Mouse (Mus musculus) kidney, postnatal 4 days (tissue): ENCODE measurements around the gene Psmb7.
A peak's percentile ranks its signal among the peaks of the same experiment; 100 is the strongest.

Experiments
- DNase-seq, 2 experiments: peaks; one replicate each; pipeline ENCODE4 v3.0.0; 2021; ENCODE audit warnings: mixed read lengths in 2 of 2

The Psmb7 gene

GRCm38 (mm10) chr2:38643625-38644427, at the start of gene Psmb7:
Psmb7 (minus strand) TSS chr2:38644087.
- DNase-seq = peak; percentile 91 to 96

DNA sequence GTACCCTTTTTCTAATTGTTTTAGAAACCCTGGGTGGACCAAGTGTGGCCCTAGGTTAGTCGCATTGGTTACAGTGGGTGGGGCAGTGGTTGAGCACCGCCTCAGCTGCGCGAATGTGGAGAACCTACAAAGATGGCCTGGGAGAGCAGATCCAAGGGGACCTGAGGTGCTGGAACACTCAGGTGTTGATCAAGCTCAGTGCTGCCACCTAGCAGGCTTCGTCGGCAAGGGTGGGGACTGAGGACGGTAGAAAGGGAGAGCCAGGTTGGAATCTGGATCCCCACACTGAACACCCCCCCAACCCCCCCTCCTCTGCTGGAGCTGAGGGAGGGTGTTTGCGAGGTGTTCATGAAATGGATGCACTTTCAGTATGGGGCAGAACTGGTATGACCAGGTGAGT, 47.7 kb upstream of the Psmb7 start:
- DNase-seq = peak; percentile 78 to 79

- DNase-seq = no peak
Observed at GRCm38 (mm10) chr2:38689881-38690280, 46.0 kb upstream of the Psmb7 start.

DNA sequence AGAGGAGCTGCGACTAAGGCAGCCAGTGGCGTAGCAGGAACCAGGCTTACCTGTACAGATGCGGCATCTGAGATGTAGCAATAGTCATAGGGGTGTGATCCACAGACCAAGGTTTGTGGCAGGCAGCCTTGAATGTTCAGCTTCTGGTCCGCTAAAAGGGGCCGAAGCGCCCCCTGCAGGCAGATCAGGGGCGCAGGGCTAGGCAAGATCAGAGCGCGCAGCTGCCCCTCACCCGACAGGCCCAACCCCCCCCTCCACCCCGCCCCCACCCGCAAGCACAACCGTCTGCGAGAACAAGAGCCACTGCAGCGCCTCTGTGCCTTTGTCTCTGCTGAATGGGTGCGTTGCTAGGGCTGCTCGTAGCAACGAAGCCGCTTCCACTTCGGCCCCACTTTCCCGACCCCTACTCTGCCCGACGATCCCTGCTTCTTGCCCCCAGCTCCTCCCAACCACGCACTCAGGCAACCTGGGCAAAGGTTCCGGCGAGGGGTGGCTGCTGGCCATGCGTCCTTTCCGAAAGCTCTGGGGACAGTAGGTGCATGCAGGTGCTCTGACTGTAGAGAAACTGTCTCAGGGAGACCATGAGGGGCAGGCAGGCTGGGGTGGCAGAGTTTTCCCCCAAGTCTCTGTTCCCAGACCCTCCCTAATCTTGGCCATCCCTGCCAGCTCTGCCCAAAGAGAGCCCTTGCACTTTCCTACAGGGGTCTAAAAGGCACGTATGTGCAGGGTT, 45.1 kb upstream of the Psmb7 start:
- peak; percentile 62 to 75 for DNase-seq

DNA sequence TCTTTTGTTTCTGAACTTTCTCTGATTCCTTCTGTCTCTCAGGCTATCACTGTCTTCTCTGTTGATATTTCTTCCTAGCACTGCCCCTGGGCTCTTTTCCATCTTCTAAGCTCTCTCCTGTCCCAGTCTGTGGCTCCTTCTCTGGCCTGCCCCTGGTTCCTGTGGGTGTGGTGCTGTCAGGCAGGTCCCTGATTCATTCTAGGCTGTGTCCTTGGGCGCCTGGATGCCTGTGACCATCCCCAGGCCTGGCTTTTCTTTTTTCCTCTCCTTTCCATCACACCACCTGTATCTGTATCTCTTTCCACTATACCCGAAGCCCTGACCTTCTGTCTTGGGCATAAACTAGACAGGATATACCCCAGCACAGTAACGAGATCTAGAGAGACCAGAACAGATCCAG, 41.9 kb upstream of the Psmb7 start:
- no peak for DNase-seq

DNA sequence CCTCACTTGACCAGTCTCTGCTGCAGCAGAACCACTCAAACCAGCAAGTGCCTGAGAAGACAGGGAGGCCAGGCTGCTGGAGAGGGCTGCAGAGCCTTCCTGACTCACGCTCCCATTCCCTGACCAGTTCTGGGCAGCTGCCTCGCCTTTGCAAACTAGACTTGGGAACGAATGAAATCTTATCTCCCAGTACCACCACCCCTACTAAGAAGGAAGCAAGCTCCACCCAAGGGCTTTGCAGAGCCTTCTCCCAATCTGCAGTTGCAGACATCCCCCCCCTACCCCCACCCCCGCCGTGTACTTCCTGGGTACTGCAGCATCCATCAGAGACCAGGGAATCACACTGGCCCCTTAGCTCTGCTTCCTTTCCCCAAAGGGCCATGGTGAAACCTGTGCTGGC, 39.2 kb upstream of the Psmb7 start:
- no peak for DNase-seq

DNA sequence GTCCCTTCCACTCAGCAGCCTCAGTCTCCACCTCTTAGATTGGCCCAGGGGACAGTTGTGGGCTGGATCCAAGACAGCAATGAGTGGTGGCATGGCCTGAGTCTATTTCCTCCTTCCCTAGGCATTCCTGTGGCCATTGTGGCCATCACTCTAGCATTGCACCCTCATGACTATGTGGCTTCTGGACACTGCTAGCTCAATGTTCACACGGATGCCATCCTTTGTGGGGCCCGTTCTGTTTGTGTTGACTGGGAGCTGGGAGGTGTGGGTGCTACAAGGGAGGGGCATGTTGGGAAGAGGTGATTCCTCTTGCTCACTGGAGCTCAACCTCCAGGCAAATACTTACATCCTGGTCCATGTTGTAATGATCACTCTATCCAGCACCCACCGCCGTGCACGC, 38.3 kb upstream of the Psmb7 start:
- no peak for DNase-seq

GRCm38 (mm10) chr2:38678947-38679346, 35.1 kb upstream of the Psmb7 start:
- DNase-seq = no peak

- DNase-seq = peak; percentile 45 to 58
Observed at GRCm38 (mm10) chr2:38675366-38675969, 31.6 kb upstream of the Psmb7 start.

DNA sequence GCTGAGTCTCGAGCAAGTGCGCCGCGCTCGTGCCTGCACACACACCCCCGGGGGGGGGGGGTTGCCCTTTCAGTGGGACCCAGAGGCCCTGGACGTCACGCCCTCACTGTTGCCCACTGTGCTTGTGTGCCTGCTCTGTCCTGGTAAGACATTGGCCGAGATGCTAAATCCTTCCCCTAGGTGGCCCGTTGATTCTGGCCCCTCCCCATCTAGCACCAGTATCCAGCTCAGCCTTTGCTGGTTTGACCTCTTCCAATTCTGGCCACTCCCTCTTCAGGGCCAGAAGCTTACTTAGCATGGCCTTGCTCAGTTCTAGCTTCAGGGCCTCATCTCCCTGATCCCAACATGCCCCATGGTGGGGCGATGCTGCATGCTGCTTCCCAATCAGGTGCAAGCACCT, 28.6 kb upstream of the Psmb7 start:
- no peak for DNase-seq

GRCm38 (mm10) chr2:38668802-38669580, 25.1 kb upstream of the Psmb7 start:
- peak; percentile 54 to 67 for DNase-seq

GRCm38 (mm10) chr2:38661398-38661797, 17.5 kb upstream of the Psmb7 start:
- no peak for DNase-seq

DNA sequence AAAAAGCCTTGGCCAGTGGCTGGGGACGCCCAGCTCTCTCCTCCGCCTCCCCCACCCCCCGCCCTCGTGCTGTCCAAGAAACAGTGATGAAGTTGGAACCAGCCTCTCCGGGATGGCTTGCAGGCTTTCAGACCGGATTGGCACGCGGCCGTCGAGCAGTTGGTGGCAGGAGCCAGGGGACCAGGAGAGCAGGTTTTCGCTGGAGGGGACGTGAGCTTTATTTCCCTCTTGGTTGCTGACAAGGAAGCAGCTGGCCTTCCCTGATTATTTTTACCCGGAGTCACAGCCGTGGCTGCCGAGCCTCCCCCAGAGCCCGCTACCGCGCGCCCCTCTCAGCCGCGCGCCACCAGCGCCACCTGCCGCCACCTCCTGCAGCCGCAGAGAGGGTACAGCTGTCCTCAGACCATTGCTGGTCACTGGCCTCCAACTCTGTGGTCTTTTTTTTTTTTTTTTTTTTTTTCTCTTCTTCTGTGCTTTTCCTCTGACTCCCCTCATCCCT, 14.5 kb upstream of the Psmb7 start:
- DNase-seq = peak; percentile 88

GRCm38 (mm10) chr2:38653694-38654093, 9.8 kb upstream of the Psmb7 start:
- no peak for DNase-seq

DNA sequence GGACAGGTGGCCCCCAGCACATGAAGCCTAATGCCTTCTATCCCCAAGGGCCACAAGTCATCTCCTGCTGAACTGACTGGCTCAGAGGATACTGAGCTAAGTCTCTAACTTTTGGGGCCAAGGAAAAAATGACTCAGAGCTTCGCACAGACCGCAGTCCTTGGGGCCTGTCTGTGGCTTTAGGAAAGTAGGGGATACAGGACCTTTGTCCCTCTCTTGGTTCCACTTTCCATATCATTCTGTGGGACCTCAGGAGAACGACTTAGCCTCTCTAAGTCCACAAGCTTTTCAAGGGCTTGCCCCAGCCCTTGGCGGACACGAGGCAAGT, 9.4 kb upstream of the Psmb7 start:
- DNase-seq = no peak

DNA sequence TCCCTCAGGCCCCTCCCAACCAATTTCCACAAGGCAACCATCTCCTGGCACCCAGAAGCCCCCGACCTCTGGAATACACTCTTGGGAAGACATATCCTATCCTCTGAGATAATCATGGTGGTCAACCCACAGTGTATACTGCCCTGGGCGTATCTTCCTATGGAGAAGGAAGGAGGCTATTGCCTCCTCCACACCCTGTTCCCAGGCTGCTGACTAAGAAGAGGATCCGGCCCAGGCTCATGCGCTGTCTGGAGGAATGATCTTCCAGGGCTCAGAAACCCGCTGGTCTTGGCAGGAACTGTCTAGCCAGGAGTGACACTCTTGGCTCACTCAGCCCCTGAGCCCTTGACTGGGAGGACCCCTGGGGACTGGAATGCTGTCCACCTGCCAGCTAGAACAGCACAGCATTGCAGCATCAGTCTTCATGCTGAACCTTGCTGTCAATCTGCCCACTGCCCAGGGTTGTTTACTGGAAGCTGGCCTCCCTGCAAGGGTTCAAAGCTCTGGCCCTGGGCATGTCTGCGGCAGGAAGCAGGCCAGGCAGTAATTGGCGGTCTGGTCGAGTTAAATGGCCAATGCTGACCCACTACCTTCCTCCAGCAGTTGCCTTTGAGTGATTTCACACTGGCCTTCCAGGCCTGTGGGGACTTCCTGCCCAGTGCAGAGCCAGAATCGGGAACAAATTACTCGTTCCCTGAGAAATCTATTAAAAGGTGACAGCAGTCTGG, 8.8 kb upstream of the Psmb7 start:
- no peak for DNase-seq

GRCm38 (mm10) chr2:38652098-38652497, 8.2 kb upstream of the Psmb7 start:
- no peak for DNase-seq

GRCm38 (mm10) chr2:38650340-38650739, 6.5 kb upstream of the Psmb7 start:
- no peak for DNase-seq

DNA sequence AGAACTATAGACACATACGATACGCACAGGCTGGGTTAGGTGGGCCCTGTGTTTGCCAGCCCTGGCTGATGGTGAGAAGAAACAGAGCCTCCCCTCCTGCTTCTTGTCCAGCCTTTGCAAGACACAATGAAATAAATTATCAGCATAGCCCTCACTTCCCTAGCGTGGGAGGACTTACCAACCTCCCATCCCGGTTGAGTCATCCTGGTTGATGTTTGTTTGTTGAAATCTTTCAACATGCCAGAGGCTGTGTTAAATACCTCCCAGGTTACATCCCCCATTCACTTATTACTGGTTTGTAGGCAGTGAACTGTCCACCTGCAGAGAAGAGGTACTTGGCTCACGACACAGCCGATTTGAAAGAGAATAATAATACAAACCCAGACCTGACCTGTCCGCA, 3.8 kb upstream of the Psmb7 start:
- DNase-seq = no peak

GRCm38 (mm10) chr2:38647201-38647606, 3.3 kb upstream of the Psmb7 start:
- DNase-seq = peak in 1 of 2 experiments; percentile 15

- peak; percentile 86 to 90 for DNase-seq
Observed at GRCm38 (mm10) chr2:38645936-38646335, 2.0 kb upstream of the Psmb7 start.

- DNase-seq = no peak
Observed at GRCm38 (mm10) chr2:38641761-38642160, 2.1 kb downstream of the Psmb7 start.
